Mouse (Mus musculus) colon, adult 2 months (tissue): ENCODE results near the gene Slc12a4. TPM values are rescaled to one million over a fixed set of nuclear protein-coding genes. Genes with fewer than 3 reads are reported as not detected.

Source experiments
- polyA plus RNA-seq: library from polyadenylated mRNA; depleted of rRNA; stranded (reverse); fragments of >200 nt; gene quantifications from 2 replicates; pipeline ENCODE4 v1.2.3, GENCODE M21; 2012; rRNA removed

The Slc12a4 gene
- 21.3 and 30.2 TPM in 2 replicates for polyA plus RNA-seq

DNA sequence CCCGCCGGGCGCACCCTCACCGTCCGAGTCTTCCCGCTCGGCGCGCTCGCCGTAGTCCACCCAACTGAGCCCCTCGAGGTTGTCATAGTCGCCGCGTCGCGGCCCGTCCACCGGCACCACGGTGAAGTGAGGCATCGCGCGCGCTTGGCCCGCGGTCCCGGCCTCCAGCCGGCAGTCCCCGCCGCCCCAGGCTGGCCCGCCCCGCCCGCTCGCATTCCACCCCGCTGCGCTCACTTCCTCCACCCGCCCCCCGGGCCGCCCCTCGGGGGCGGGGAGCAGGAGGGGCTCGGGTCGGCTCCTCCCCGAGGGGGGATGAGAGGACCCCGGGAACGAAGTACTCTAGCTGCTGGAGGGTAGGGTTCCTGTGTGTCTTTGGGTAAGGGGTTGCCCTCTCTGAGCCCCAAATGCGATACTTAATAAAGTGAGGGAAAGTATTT is at the start of gene Slc12a4:
Slc12a4 (minus strand) TSS at position 193 of the 437 bp plus-strand sequence.

DNA sequence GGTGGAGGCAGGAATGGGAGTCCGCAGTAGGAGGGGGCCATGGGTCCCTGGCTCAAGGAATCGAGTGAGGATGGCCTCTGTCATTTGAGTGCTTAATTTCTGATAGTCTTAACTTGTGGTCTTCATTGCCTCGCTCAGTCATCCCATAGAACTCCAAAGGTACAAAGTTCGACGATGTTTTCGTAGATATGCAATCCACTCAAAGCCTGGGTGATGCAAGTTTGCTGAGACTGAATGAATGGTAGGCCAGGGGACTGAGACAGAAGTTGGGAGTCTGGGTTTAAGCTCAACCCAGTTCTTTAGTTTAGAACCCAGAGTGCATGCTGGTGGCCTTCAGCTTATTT is 45.7 kb upstream of the Slc12a4 start, which contains the start of gene Ddx28:
Ddx28 (minus strand) TSS at position 240 of the 344 bp plus-strand sequence.

DNA sequence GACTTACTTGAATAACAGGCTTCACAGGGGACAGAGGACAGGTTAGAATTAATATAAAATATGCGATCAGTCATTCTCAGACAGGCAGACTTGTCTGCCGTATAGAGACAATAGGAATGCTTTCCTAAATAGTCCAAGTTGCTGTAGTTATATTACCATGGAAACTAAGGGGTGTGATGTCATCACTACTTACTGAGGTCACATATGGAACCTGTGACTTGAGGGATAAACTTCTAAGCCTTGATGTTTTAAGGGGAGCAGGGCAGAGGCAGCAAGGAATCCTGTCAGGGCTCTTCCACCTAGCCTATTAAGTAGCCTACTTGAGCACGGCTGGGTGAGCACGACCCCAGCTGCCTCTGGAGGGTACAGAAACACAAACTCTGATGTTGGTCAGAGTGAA is 40.0 kb upstream of the Slc12a4 start, which contains the start of gene Dpep2nb:
Dpep2nb (minus strand) TSS at position 101 of the 400 bp plus-strand sequence.

DNA sequence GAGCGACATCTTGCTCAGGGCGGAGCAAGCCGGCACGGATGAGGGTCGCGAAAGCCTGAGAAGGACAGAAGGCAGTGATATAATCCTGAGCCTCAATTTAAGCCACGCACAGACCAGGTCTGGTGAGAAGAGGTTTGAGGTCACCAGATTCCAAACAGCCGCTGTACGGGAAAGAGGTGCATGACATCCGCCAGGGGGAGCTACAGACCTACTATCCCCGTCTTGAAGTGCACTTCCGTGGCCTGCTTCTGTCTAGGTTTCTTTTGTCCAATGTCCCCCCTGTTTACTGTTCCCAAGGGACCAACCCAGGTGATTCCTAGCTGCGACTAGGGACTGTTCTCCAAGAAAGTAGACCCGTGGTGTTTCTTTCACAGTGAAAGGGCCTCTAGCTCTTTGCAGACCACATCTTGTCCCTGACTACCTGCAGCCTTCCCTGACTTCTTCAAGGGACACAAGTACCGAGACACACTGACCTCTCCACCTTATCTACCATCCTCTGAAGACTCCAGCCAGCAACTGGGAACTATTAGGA is 25.0 kb upstream of the Slc12a4 start, which contains the start of gene Dus2:
Dus2 (plus strand) TSS at position 482 of the 532 bp plus-strand sequence.

DNA sequence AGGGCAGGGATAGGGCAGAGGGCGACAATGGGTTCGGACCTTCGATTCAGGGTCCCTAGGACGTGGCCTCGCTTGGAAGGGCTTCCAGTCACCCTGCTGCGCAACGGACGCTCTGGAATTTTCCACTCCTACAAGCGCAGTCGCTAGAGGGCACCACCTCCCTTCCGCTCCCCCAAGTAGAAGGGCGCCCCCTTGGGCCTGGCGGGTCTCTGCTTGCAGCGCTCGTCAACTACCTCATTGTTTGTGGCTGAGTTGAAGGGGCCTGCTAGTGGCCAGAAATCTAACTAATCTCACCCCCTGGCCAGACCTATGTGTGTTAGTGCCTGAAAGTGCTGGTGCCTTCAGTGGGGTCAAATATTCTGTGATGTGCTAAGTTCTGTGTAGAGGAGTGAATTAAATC is 13.4 kb upstream of the Slc12a4 start, which contains the start of gene Dpep3:
Dpep3 (minus strand) TSS at position 105 of the 400 bp plus-strand sequence.

DNA sequence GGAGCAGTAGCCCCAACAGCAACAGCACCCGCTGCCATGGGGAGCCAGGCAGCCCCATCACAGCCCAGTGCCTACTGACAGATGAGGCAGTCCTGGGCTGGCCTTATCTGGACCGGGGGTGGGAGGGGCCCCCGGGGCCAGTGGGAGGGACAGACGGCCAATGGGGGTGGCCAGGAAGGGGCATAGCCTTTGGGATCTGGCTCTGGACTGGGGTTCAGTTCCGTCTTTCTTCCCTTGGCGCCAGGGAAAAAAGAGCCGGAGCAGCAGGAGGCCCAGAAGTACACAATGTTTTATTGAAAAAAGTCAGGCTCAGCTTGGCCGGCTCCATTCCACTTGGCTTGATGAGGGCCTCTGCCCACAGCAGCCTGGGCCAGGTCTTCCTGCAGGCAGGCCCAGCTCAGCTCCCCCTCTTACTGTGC is 22.6 kb downstream of the Slc12a4 start, which contains the start of gene Lcat:
Lcat (minus strand) TSS at position 62 of the 419 bp plus-strand sequence.

DNA sequence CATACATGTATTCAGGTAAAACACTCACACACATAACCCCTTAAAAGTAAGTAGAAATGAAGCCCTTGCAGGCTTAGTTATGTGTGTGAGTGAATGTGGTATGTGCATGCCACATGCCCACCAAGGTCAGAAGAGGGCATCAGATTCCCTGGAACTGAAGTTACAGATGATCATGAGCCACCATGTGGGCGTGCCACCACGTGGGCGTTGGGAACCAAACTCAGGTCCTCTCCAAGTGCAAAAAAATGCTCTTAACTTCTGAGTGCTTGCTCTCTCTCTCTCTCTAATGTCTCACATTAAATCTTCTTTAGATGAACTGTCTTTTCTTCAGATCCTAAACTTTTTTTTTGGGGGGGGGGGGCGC is 27.6 kb downstream of the Slc12a4 start, which contains the start of gene Psmb10:
Psmb10 (minus strand) TSS at position 139 of the 364 bp plus-strand sequence.

DNA sequence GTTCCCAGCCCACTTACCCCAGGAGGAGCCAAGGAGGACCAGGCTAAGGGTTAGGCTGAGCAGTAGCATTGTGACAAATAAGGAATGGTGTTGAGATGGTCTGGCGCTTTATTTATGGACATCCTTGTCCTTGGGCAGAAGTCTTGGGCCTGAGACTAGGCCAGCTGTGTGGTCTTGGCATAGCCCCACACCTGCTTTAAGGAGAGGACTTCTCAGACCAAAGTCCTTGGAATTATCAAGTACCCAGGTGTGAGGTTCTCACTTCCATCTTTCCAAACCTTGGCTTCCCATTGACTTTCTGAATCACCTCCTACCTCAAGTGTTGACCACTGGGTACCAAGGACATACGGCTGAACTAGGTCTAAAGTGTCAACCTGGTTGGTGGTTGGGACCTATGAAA is 32.1 kb downstream of the Slc12a4 start, which contains the start of gene Ctrl:
Ctrl (minus strand) TSS at position 101 of the 400 bp plus-strand sequence.

DNA sequence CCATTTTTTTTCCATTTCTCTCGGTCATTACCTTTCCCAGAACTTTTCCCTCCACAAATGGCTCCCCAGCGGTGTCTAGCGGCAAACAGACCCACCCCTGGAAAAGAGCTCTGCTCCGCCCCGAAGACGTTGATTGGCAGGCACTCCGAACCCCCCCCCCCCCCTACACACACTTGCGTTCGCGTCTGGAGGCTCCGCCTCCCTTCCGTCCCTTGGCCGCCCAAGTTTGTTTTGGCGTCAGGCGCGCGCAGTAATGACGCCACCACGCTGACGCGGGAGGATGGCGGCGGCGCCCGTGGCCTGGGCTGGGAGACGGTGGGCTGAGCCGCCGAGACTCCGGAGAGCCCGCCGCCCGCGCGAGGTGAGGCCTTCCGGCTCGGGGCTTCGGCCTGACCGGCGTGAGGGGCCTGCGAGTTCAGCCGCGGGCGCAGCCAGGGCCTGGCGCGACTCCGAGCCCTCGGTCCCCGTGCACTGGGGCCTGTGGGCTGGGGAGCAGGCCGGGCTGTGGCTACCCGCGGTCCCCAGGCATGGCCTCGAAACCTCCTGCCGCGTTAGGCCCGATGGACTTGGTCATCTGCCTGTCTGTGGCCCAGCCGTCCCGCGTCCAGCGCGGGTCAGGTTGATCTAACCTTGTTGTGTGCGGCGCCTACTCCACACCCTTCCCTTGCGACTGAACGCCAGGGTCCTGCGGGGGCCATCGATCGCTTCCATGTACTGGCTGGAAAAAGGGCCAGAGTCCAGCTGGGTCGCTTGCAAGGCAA is 65.5 kb downstream of the Slc12a4 start, which contains the start of gene Pskh1:
Pskh1 (plus strand) TSS at position 262 of the 761 bp plus-strand sequence.

Other genes starting within 250 kb of the Slc12a4 start
- 10.6 and 11.4 TPM in 2 replicates for gene Gfod2, start 207.4 kb downstream of the Slc12a4 start, polyA plus RNA-seq
- 21.8 and 23.4 TPM in 2 replicates for gene Ranbp10, start 138.7 kb downstream of the Slc12a4 start, polyA plus RNA-seq
- not detected in 2 replicates for gene Tsnaxip1, start 138.4 kb downstream of the Slc12a4 start, polyA plus RNA-seq
- 11.8 and 13.0 TPM in 2 replicates for gene Cenpt, start 112.8 kb downstream of the Slc12a4 start, polyA plus RNA-seq
- 58.1 and 62.6 TPM in 2 replicates for gene Thap11, start 111.0 kb downstream of the Slc12a4 start, polyA plus RNA-seq
- gene Nutf2, start 105.5 kb downstream of the Slc12a4 start, polyA plus RNA-seq: 16.5 and 17.9 TPM in 2 replicates
- gene Edc4, start 85.2 kb downstream of the Slc12a4 start, polyA plus RNA-seq: 68.4 and 74.2 TPM in 2 replicates
- gene Nrn1l, start 72.5 kb downstream of the Slc12a4 start, polyA plus RNA-seq: 3.0 and 3.6 TPM in 2 replicates
- gene Pskh1, start 65.7 kb downstream of the Slc12a4 start, polyA plus RNA-seq: 30.6 and 35.4 TPM in 2 replicates
- gene Ctrl, start 32.2 kb downstream of the Slc12a4 start, polyA plus RNA-seq: 6.9 and 2,597 TPM in 2 replicates
- 274 and 456 TPM in 2 replicates for gene Psmb10, start 27.7 kb downstream of the Slc12a4 start, polyA plus RNA-seq
- 1.0 and 1.3 TPM in 2 replicates for gene Lcat, start 22.7 kb downstream of the Slc12a4 start, polyA plus RNA-seq
- gene Dpep3, start 13.3 kb upstream of the Slc12a4 start, polyA plus RNA-seq: 0.10 and 0.12 TPM in 2 replicates
- 5.5 TPM in 2 replicates for gene Dus2, start 25.2 kb upstream of the Slc12a4 start, polyA plus RNA-seq
- not detected in 2 replicates for gene Dpep2nb, start 39.9 kb upstream of the Slc12a4 start, polyA plus RNA-seq
- gene Ddx28, start 45.8 kb upstream of the Slc12a4 start, polyA plus RNA-seq: 8.0 and 8.7 TPM in 2 replicates
- gene Nfatc3, start 92.7 kb upstream of the Slc12a4 start, polyA plus RNA-seq: 12.8 and 15.7 TPM in 2 replicates
- gene Esrp2, start 170.9 kb upstream of the Slc12a4 start, polyA plus RNA-seq: 68.5 and 68.7 TPM in 2 replicates
- gene Pla2g15, start 184.3 kb upstream of the Slc12a4 start, polyA plus RNA-seq: 9.7 and 10.5 TPM in 2 replicates
- 11.6 and 11.8 TPM in 2 replicates for gene Slc7a6, start 202.8 kb upstream of the Slc12a4 start, polyA plus RNA-seq
- 17.6 and 19.1 TPM in 2 replicates for gene Slc7a6os, start 244.8 kb upstream of the Slc12a4 start, polyA plus RNA-seq
- gene Prmt7, start 244.8 kb upstream of the Slc12a4 start, polyA plus RNA-seq: 15.8 and 16.5 TPM in 2 replicates